Mouse (Mus musculus) megakaryocyte, embryonic 14.5 days (primary cell): ENCODE results near the gene Lrmda. TPM values are rescaled to one million over a fixed set of nuclear protein-coding genes. Genes with fewer than 3 reads are reported as not detected.

Experiments used
- H3K27me3 ChIP-seq: replicated peaks from 2 replicates; pipeline ENCODE3; 2012; ENCODE audit warnings: inconsistent platforms
- H3K36me3 ChIP-seq: replicated peaks from 2 replicates; pipeline ENCODE3; 2012; ENCODE audit warnings: low read length, inconsistent platforms, mixed read lengths
- H3K4me1 ChIP-seq: 2 replicates; pipeline ENCODE4 v1.6.1; 2012; ENCODE audit warnings: inconsistent platforms
- H3K4me3 ChIP-seq: replicated peaks from 2 replicates; pipeline ENCODE3; 2012; ENCODE audit warnings: moderate library complexity, mild to moderate bottlenecking, inconsistent platforms
- H3K9me3 ChIP-seq: 2 replicates; pipeline ENCODE4 v1.6.1; 2012; ENCODE audit warnings: inconsistent platforms
- FLI1 ChIP-seq: IDR thresholded peaks from 2 replicates; pipeline ENCODE4 v1.6.1; 2012; ENCODE audit warnings: low read length, inconsistent platforms, mixed read lengths
- GATA1 ChIP-seq: IDR thresholded peaks from 3 replicates; pipeline ENCODE4 v1.6.1; 2012; ENCODE audit warnings: mixed read lengths, low read length, inconsistent platforms, borderline replicate concordance
- polyA plus RNA-seq: library from polyadenylated mRNA; stranded (reverse); fragments of >175 nt; gene quantifications from 2 replicates; pipeline ENCODE4 v1.2.3, GENCODE M21; 2012; ENCODE audit warnings: low replicate concordance; ENCODE audit not compliant: insufficient read depth

The Lrmda gene
- polyA plus RNA-seq, 1 experiment, result 7.1 TPM

DNA sequence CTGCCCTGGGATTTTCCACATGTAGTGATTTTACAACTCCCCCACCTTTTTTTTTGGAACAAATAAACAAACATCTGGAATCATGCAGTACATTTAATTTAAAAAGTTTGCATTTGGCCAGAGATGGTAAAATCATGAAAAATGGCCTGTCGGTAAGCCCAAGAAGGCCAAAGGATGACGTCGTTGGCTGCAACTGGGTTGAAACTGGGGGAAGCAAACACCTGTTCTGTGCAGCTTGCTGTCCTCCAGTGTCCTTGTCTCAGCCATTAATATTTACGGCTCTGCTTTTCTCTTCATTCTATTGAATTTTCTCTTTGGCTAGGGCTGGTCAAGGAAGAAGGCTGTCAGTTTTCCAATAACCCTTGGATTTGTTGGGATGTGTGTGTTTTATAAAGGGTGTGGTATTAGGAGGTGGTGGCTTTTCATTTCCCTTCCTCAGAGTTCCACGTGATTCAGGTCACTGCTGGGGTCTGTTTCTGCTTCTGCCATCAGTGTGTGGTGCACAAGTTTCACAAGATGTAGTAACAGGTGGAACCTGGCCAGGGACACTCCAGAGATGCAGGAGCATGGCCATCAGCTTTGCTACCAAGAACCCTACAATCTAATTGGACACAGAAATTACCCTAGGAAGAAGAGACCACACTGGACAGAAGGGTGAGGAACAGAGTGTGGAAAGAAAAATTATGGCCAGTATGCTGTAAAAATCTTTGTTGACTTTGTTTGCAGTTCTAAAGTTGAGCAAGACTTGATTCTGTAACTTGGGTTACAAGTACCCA lies 827.7 kb downstream of the Lrmda start:
- TF ChIP-seq FLI1 (no peak), GATA1 (no peak)
- H3K4me3 ChIP-seq, result no peak overlapping the region
- no peaks in the 10 kb centered on the region for H3K36me3 ChIP-seq
- H3K4me1 ChIP-seq, result no peaks in the 10 kb centered on the region
- H3K27me3 ChIP-seq, result no peaks in the 10 kb centered on the region
- peaks cover 3% of the 10 kb centered on the region; the same call in 1 of the 2 replicates for H3K9me3 ChIP-seq

DNA sequence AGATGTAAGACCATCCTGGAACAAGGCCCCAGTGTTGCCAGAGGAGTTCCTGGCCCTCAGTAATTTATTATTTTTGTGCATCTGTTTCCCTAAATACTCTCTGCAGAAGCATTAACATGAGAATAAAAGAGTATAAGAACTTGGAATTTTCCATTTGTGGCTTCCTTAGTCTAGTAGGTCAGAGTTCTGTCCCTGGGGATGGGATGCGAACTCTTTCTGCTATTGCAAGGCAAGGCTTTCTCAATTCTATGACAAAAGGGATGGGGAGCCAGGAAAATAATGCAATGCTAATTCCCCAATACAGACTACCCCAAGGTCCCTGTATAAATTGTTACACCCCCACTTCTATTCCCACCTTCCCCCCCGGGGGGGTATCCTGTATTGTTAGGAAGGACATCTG lies 829.6 kb downstream of the Lrmda start:
- H3K9me3 ChIP-seq, result 0 out of 2 replicates have a peak, but pooled peaks cover 2% of the 10 kb centered on the region
- H3K27me3 ChIP-seq, result no peaks in the 10 kb centered on the region
- TF ChIP-seq FLI1 (no peak), GATA1 (no peak)
- no peaks in the 10 kb centered on the region for H3K36me3 ChIP-seq
- H3K4me1 ChIP-seq, result no peaks in the 10 kb centered on the region
- H3K4me3 ChIP-seq, result no peak overlapping the region

- Histone ChIP-seq H3K27me3 (no peaks in the 10 kb centered on the region), H3K4me3 (no peak overlapping the region), H3K9me3 (no peaks in the 10 kb centered on the region), H3K36me3 (no peaks in the 10 kb centered on the region), H3K4me1 (no peaks in the 10 kb centered on the region)
- TF ChIP-seq GATA1, result no peak
- no peak for TF ChIP-seq FLI1
Measured at GRCm38 (mm10) chr14:22860631-22861030, 841.1 kb downstream of the Lrmda start.

- TF ChIP-seq GATA1 (no peak), FLI1 (no peak)
- Histone ChIP-seq H3K4me1 (no peaks in the 10 kb centered on the region), H3K27me3 (no peaks in the 10 kb centered on the region)
Measured at GRCm38 (mm10) chr14:22864132-22864531, 844.6 kb downstream of the Lrmda start.

GRCm38 (mm10) chr14:22874584-22874983 lies 855.1 kb downstream of the Lrmda start:
- Histone ChIP-seq H3K27me3 (no peaks in the 10 kb centered on the region), H3K36me3 (no peaks in the 10 kb centered on the region), H3K4me3 (no peak overlapping the region), H3K4me1 (no peaks in the 10 kb centered on the region), H3K9me3 (no peaks in the 10 kb centered on the region)
- TF ChIP-seq GATA1, result no peak
- no peak for TF ChIP-seq FLI1

More at GRCm38 (mm10) chr14:22864132-22864531, 844.6 kb downstream of the Lrmda start:
- H3K9me3 ChIP-seq, result no peaks in the 10 kb centered on the region
- H3K4me3 ChIP-seq, result no peak overlapping the region
- no peaks in the 10 kb centered on the region for H3K36me3 ChIP-seq

- H3K9me3 ChIP-seq, result 0 out of 2 replicates have a peak, but pooled peaks cover 3% of the 10 kb centered on the region
- TF ChIP-seq GATA1 (no peak), FLI1 (no peak)
- H3K36me3 ChIP-seq, result no peaks in the 10 kb centered on the region
- H3K27me3 ChIP-seq, result no peaks in the 10 kb centered on the region
- no peaks in the 10 kb centered on the region for H3K4me1 ChIP-seq
- no peak overlapping the region for H3K4me3 ChIP-seq
Measured at GRCm38 (mm10) chr14:22887182-22887581, 867.7 kb downstream of the Lrmda start.

DNA sequence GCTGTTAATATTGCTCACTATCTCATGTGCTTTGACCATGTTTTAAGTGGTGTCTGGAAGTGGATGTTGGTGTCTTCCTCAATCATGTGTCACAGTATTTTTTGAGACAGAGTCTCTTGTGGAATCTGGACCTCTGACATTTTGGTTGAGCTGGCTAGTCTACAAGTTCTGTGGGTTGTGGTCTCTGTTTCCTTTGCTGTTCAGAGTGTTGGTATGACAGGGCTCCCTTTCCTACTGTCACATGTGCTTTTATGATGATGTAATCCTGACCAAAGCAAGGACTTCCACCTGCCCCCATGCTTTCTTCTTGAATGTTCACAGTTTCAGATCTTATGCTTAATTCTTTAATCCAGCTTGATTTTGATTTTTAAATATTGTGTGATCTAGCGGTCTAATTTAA lies 879.8 kb downstream of the Lrmda start:
- Histone ChIP-seq H3K4me3 (no peak overlapping the region), H3K4me1 (no peaks in the 10 kb centered on the region), H3K36me3 (no peaks in the 10 kb centered on the region), H3K27me3 (no peaks in the 10 kb centered on the region), H3K9me3 (no peaks in the 10 kb centered on the region)
- TF ChIP-seq FLI1 (no peak), GATA1 (no peak)

DNA sequence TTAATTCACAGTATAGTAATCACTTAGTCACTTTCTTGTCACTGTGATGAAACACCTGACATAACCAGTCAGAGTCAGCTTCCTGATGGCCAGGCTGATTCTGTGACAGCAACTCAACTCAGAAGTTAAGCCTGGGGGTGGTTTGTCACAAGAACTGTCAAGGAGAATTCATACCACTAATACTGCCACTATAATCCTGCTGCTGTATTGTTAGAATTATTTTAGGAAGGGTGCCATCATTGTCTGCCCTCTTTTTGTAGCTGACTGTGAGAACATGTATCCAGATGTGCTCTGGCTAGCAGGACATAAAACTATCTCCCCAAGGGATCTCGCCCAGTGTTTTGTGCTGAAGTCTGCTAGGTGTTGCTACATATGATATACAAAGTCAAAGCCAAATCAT lies 882.6 kb downstream of the Lrmda start:
- H3K4me3 ChIP-seq, result no peak overlapping the region
- no peaks in the 10 kb centered on the region for H3K27me3 ChIP-seq
- TF ChIP-seq GATA1 (no peak), FLI1 (no peak)
- H3K9me3 ChIP-seq, result no peaks in the 10 kb centered on the region
- H3K36me3 ChIP-seq, result no peaks in the 10 kb centered on the region
- H3K4me1 ChIP-seq, result no peaks in the 10 kb centered on the region

DNA sequence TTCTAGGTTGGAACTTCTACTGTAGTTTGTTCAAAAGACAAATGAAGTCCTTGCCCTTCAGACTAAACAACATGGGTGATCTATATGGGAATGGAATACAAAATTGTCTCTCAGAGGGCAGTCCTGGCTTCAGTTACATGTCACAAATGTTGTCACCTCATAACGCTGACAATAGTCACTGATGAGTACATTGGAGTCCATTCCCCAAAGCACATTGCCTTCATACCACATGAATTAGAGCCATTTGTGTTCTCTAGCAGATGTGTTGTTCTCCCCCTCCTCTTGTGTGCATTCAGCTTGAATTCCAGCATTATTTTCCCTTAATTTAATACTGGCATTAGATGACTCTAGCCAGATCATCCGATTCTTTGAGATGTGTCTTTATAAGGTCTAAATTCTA lies 883.4 kb downstream of the Lrmda start:
- Histone ChIP-seq H3K9me3 (no peaks in the 10 kb centered on the region), H3K36me3 (no peaks in the 10 kb centered on the region), H3K4me3 (no peak overlapping the region), H3K4me1 (no peaks in the 10 kb centered on the region), H3K27me3 (no peaks in the 10 kb centered on the region)
- TF ChIP-seq GATA1, result no peak
- no peak for TF ChIP-seq FLI1

- no peak overlapping the region for H3K4me3 ChIP-seq
- no peaks in the 10 kb centered on the region for H3K36me3 ChIP-seq
- no peaks in the 10 kb centered on the region for H3K27me3 ChIP-seq
- no peaks in the 10 kb centered on the region for H3K9me3 ChIP-seq
- H3K4me1 ChIP-seq, result no peaks in the 10 kb centered on the region
- no peak for TF ChIP-seq FLI1
- no peak for TF ChIP-seq GATA1
Measured at GRCm38 (mm10) chr14:22905741-22906667, 886.5 kb downstream of the Lrmda start.
